Mouse (Mus musculus): ENCODE results near the gene Zkscan6. TPM values are rescaled to one million over a fixed set of nuclear protein-coding genes. Genes with fewer than 3 reads are reported as not detected.
A peak's percentile ranks its signal among the peaks of the same experiment; 100 is the strongest.

The Zkscan6 gene
- total RNA-seq (2014; rRNA removed) (7.8 and 15.3 TPM in 2 replicates), polyA plus RNA-seq (2015; fragmentation: Nextera tagmentation; extraction: Ambion mirVana) (10.5 and 10.7 TPM in 2 replicates)

DNA sequence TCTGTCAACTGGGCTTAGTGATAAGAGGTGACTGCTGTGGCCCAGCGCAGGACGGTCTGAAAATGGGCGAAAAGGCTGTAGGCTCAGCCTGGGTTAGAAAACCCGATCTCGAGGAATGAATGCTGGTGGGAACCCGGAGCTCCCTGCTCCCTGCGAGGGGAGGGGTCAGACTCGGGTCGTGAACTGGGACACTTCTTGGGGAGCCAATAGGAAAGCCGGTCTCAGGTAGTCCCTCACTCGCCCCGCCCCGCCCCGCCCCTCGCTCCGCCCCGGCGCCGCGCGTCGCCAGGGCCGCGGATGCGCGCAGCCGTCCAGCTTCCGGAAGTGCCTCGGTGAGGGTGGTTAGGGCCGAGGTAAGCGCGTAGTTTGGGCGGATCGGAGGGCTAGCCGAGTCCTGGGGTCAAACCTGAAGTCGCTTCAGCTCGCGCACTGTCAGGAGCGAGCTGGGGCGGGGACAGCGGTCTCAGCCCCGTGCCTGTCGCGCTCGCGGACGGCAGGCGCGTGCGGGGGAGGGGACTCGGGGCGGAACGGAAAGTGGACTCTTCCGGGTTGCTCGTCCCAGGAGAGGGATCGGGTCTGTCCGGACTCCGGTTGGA, at the start of gene Zkscan6:
Gene Zkscan6 (plus strand): TSS at position 267 of the 596 bp plus-strand sequence.
- TF ChIP-seq CTCF (IDR thresholded peaks at IDR 0.05) = no peak
- no peaks in the 10 kb centered on the region for H3K4me1 ChIP-seq (ENCODE audit: insufficient read depth, low read length)
- WGBS = under 1% methylated on average over 52 of the region's 58 CpGs
- ATAC-seq (ENCODE audit: low FRiP score) = peak; percentile 96
- H3K9ac ChIP-seq (replicated peaks; ENCODE audit: low read length, poor library complexity, severe bottlenecking) = peak within 1 kb of the TSS; percentile 69
- peak within 1 kb of the TSS; percentile 77 for H3K27ac ChIP-seq (ENCODE audit: low read depth, low read length)
- H3K36me3 ChIP-seq (ENCODE audit: insufficient read depth, low read length) = no peaks in the 10 kb centered on the region
- peak within 1 kb of the TSS; percentile 89 for H3K4me2 ChIP-seq (ENCODE audit: low read depth, low read length, poor library complexity, severe bottlenecking)
- H3K9me3 ChIP-seq (ENCODE audit: low read length) = no peaks in the 10 kb centered on the region
- DNase-seq (ENCODE audit: low spot score) = peak; percentile 92
- H3K27me3 ChIP-seq (ENCODE audit: insufficient read depth, low read length) = no peaks in the 10 kb centered on the region
- peak within 1 kb of the TSS; percentile 83 for H3K4me3 ChIP-seq (ENCODE audit: low read depth, low read length)

GRCm38 (mm10) chr11:65759350-65759749, 47.6 kb upstream of the Zkscan6 start:
- no peaks in the 10 kb centered on the region for H3K27me3 ChIP-seq (ENCODE audit: insufficient read depth, low read length)
- H3K9ac ChIP-seq (replicated peaks; ENCODE audit: low read length, poor library complexity, severe bottlenecking) = no peak overlapping the region
- H3K4me2 ChIP-seq (ENCODE audit: low read depth, low read length, poor library complexity, severe bottlenecking) = no peak overlapping the region
- H3K27ac ChIP-seq (ENCODE audit: low read depth, low read length) = no peak overlapping the region
- no peaks in the 10 kb centered on the region for H3K36me3 ChIP-seq (ENCODE audit: insufficient read depth, low read length)
- H3K4me1 ChIP-seq (ENCODE audit: insufficient read depth, low read length) = no peaks in the 10 kb centered on the region
- no peaks in the 10 kb centered on the region for H3K9me3 ChIP-seq (ENCODE audit: low read length)
- WGBS = 89% methylated on average over 1 of the region's 1 CpGs
- H3K4me3 ChIP-seq (ENCODE audit: low read depth, low read length) = no peak overlapping the region
- TF ChIP-seq CTCF (IDR thresholded peaks at IDR 0.05) = no peak
- ATAC-seq (ENCODE audit: low FRiP score) = no peak
- no peak for DNase-seq (ENCODE audit: low spot score)

- no peaks in the 10 kb centered on the region for H3K4me1 ChIP-seq (ENCODE audit: insufficient read depth, low read length)
- H3K36me3 ChIP-seq (ENCODE audit: insufficient read depth, low read length) = no peaks in the 10 kb centered on the region
- H3K9ac ChIP-seq (replicated peaks; ENCODE audit: low read length, poor library complexity, severe bottlenecking) = no peak overlapping the region
- no peak overlapping the region for H3K27ac ChIP-seq (ENCODE audit: low read depth, low read length)
- ATAC-seq (ENCODE audit: low FRiP score) (no peak), DNase-seq (ENCODE audit: low spot score) (no peak)
- H3K4me3 ChIP-seq (ENCODE audit: low read depth, low read length) = no peak overlapping the region
- no peak overlapping the region for H3K4me2 ChIP-seq (ENCODE audit: low read depth, low read length, poor library complexity, severe bottlenecking)
- H3K27me3 ChIP-seq (ENCODE audit: insufficient read depth, low read length) = no peaks in the 10 kb centered on the region
- WGBS = 96% methylated on average over 2 of the region's 2 CpGs
- no peak for TF ChIP-seq CTCF (IDR thresholded peaks at IDR 0.05)
- no peaks in the 10 kb centered on the region for H3K9me3 ChIP-seq (ENCODE audit: low read length)
Observed at GRCm38 (mm10) chr11:65760912-65761311, 46.1 kb upstream of the Zkscan6 start.

DNA sequence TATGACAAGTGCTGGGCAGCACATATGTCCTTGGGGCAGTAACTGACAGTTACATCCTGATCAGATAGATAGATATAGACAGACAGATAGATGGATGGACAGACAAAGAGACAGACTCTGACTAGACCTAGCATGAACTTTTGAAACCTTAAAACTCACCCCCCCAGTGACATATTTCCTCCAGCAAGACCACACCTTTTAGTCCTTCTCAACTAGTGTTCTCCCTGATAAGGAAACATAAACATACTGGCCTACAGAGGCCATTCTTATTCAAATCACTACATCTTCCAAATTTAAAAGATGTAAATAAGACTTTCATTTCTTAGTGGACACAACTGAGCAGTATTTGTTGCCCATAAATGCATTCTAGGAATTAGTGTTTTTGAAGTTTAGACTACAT, 38.5 kb upstream of the Zkscan6 start:
- no peaks in the 10 kb centered on the region; the same call in 1 of the 2 replicates for H3K4me1 ChIP-seq (ENCODE audit: insufficient read depth, low read length)
- no peaks in the 10 kb centered on the region for H3K36me3 ChIP-seq (ENCODE audit: insufficient read depth, low read length)
- H3K9ac ChIP-seq (replicated peaks; ENCODE audit: low read length, poor library complexity, severe bottlenecking) = no peak overlapping the region
- DNase-seq (ENCODE audit: low spot score) (no peak), ATAC-seq (ENCODE audit: low FRiP score) (no peak)
- H3K4me3 ChIP-seq (ENCODE audit: low read depth, low read length) = no peak overlapping the region
- H3K27ac ChIP-seq (ENCODE audit: low read depth, low read length) = no peak overlapping the region
- no peak for TF ChIP-seq CTCF (IDR thresholded peaks at IDR 0.05)
- no peak overlapping the region for H3K4me2 ChIP-seq (ENCODE audit: low read depth, low read length, poor library complexity, severe bottlenecking)
- no peaks in the 10 kb centered on the region for H3K9me3 ChIP-seq (ENCODE audit: low read length)
- H3K27me3 ChIP-seq (ENCODE audit: insufficient read depth, low read length) = no peaks in the 10 kb centered on the region

DNA sequence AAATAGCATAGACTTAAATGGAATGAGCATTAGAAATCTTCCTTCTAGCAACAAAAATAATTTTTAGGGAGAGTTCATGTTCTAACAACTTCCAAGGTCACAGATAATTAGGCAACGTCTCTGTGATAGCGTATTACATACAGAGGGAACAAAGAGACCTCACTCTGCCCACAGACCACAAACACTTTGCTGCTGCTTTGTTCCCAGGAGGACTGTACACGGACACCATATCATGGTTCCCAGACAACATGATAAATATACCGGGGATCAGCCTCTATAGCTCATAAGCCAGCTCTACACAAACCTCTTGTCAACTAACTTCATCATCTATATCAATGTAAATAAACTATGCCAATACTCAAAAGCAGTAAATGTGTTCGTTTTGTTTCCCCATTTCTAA, 37.0 kb upstream of the Zkscan6 start:
- no peak for TF ChIP-seq CTCF (IDR thresholded peaks at IDR 0.05)
- DNase-seq (ENCODE audit: low spot score) = no peak
- WGBS = 80% methylated on average over 5 of the region's 5 CpGs
- ATAC-seq (ENCODE audit: low FRiP score) = no peak
- no peak overlapping the region for H3K4me3 ChIP-seq (ENCODE audit: low read depth, low read length)
- H3K36me3 ChIP-seq (ENCODE audit: insufficient read depth, low read length) = no peaks in the 10 kb centered on the region
- H3K9me3 ChIP-seq (ENCODE audit: low read length) = no peaks in the 10 kb centered on the region
- no peaks in the 10 kb centered on the region; the same call in 1 of the 2 replicates for H3K4me1 ChIP-seq (ENCODE audit: insufficient read depth, low read length)
- H3K4me2 ChIP-seq (ENCODE audit: low read depth, low read length, poor library complexity, severe bottlenecking) = no peak overlapping the region
- no peaks in the 10 kb centered on the region for H3K27me3 ChIP-seq (ENCODE audit: insufficient read depth, low read length)
- no peak overlapping the region for H3K27ac ChIP-seq (ENCODE audit: low read depth, low read length)
- H3K9ac ChIP-seq (replicated peaks; ENCODE audit: low read length, poor library complexity, severe bottlenecking) = no peak overlapping the region

DNA sequence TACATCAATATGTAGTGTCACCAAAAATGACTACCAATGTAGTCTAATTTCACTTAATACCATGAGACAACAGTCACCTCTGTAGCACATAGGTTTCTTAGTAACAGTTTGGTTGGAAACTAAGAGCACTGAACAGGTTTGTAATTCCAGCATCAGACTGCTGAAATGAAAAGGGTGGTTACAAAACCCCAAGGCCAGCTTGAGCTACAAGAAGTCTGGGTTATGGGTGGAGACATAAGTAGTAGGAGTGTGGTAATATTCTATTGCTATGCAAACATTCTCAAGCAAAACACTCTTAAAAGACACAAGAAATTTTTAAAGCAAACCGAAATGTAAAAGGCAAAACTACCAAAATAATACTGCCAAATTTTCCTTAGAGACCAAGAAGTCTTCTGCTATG, 35.4 kb upstream of the Zkscan6 start:
- Histone ChIP-seq H3K27me3 (ENCODE audit: insufficient read depth, low read length) (no peaks in the 10 kb centered on the region), H3K4me3 (ENCODE audit: low read depth, low read length) (no peak overlapping the region), H3K4me1 (ENCODE audit: insufficient read depth, low read length) (no peaks in the 10 kb centered on the region), H3K9ac (replicated peaks; ENCODE audit: low read length, poor library complexity, severe bottlenecking) (no peak overlapping the region), H3K4me2 (ENCODE audit: low read depth, low read length, poor library complexity, severe bottlenecking) (no peak overlapping the region), H3K27ac (ENCODE audit: low read depth, low read length) (no peak overlapping the region), H3K36me3 (ENCODE audit: insufficient read depth, low read length) (no peaks in the 10 kb centered on the region), H3K9me3 (ENCODE audit: low read length) (no peaks in the 10 kb centered on the region)
- ATAC-seq (ENCODE audit: low FRiP score) (no peak), DNase-seq (ENCODE audit: low spot score) (no peak)
- 87% methylated on average over 1 of the region's 1 CpGs for WGBS
- TF ChIP-seq CTCF (IDR thresholded peaks at IDR 0.05) = no peak
